Mouse (Mus musculus) intestine, postnatal 0 days (tissue): ENCODE measurements around the gene Dmtf1. TPM values are rescaled to one million over a fixed set of nuclear protein-coding genes. Genes with fewer than 3 reads are reported as not detected.
A peak's percentile ranks its signal among the peaks of the same experiment; 100 is the strongest.

ENCODE experiments used
- ATAC-seq: fragments of 200-750 bp; cut with Nextera tagmentation; 2 replicates; pipeline ENCODE4 v1.8.0; 2017; ENCODE audit warnings: mild to moderate bottlenecking, moderate TSS enrichment, moderate library complexity
- H3K27ac ChIP-seq: fragments of 300-500 bp; sonication (generic); 2 replicates; pipeline ENCODE4 v1.5.1; 2014; ENCODE audit warnings: mild to moderate bottlenecking, low read depth, low read length, moderate library complexity
- H3K27me3 ChIP-seq: fragments of 300-500 bp; sonication (generic); replicated peaks from 2 replicates; pipeline ENCODE4 v1.6.1; 2014; ENCODE audit warnings: low read length, mixed read lengths; ENCODE audit not compliant: control insufficient read depth, insufficient read depth
- H3K36me3 ChIP-seq: fragments of 300-500 bp; sonication (generic); 2 replicates; pipeline ENCODE4 v1.6.1; 2014; ENCODE audit warnings: mild to moderate bottlenecking, moderate library complexity; ENCODE audit not compliant: control insufficient read depth, insufficient read depth
- H3K4me1 ChIP-seq: fragments of 300-500 bp; sonication (generic); replicated peaks from 2 replicates; pipeline ENCODE4 v1.6.1; 2014; ENCODE audit warnings: antibody characterized with exemption, low read length, mixed read lengths; ENCODE audit not compliant: control insufficient read depth, insufficient read depth
- H3K4me2 ChIP-seq: fragments of 300-500 bp; sonication (generic); replicated peaks from 2 replicates; pipeline ENCODE4 v1.6.1; 2014; ENCODE audit warnings: low read depth, mild to moderate bottlenecking, moderate library complexity
- H3K4me3 ChIP-seq: fragments of 300-500 bp; sonication (generic); 2 replicates; pipeline ENCODE4 v1.5.1; 2014; ENCODE audit warnings: low read depth, low read length
- H3K9ac ChIP-seq: fragments of 300-500 bp; sonication (generic); 2 replicates; pipeline ENCODE4 v1.6.1; 2014; ENCODE audit warnings: mild to moderate bottlenecking, low read depth, low read length
- H3K9me3 ChIP-seq: fragments of 300-500 bp; sonication (generic); 2 replicates; pipeline ENCODE4 v1.6.1; 2016; ENCODE audit warnings: mixed run types; ENCODE audit not compliant: control insufficient read depth
- CTCF ChIP-seq: sonication (generic); IDR thresholded peaks from 2 replicates; pipeline ENCODE4 v1.5.1; 2016; ENCODE audit warnings: low read depth, mild to moderate bottlenecking, control low read depth, antibody characterized with exemption, moderate library complexity
- WGBS: fragments of 180-500 bp; shearing (Covaris S2); extraction: QIAGEN DNeasy Blood & Tissue Kit; methylation state at CpG from one replicate; pipeline ENCODE4 v1.1.7; 2014; 5-methylcytosine and 5-hydroxymethylcytosine counted together
- polyA plus RNA-seq: library from polyadenylated mRNA; unstranded; fragments of >200 nt; fragmentation: Nextera tagmentation; extraction: Ambion mirVana; gene quantifications from 2 replicates; pipeline ENCODE4 v1.2.1, GENCODE M21; 2015

Dmtf1 gene
- polyA plus RNA-seq, 1 experiment from 2014 or later: 13.1 TPM

GRCm38 (mm10) chr5:9068886-9069285, 92.7 kb downstream of the Dmtf1 start:
- Histone ChIP-seq H3K27me3 (no peaks in the 10 kb centered on the region), H3K4me2 (no peak overlapping the region), H3K9ac (no peak overlapping the region), H3K9me3 (no peaks in the 10 kb centered on the region), H3K4me3 (no peak overlapping the region), H3K27ac (0 out of 2 replicates have a peak overlapping the region, but pooled peaks have one; percentile 5), H3K36me3 (no peaks in the 10 kb centered on the region), H3K4me1 (no peaks in the 10 kb centered on the region)
- TF ChIP-seq CTCF: no peak
- 19% methylated on average over 2 of the region's 2 CpGs for WGBS
- ATAC-seq: peak; percentile 67

Other genes with a start within 250 kb of the Dmtf1 start
- 133 and 135 TPM in 2 replicates for gene Crot, start 164.5 kb downstream of the Dmtf1 start, polyA plus RNA-seq
- 116 and 117 TPM in 2 replicates for gene Tmem243, start 61.1 kb downstream of the Dmtf1 start, polyA plus RNA-seq
- gene 9330182L06Rik, start 104.3 kb upstream of the Dmtf1 start, polyA plus RNA-seq: 1.2 and 1.6 TPM in 2 replicates